In genomic region chr3:81293186-81293819, GRCm38 (mm10) we compare ENCODE assay signal across 29 mouse cellular contexts.
A peak's percentile ranks its signal among the peaks of the same experiment; 100 is the strongest.
DNase-seq lines count a peak whose midpoint lies in the region; ATAC-seq lines count a peak whose summit lies in the region.
"Had no signal": no experiment of that assay in that cellular context is flagged by ENCODE, and none has a peak within 500 bp of the region (broad histone marks: within the 10 kb centered on the region; RNA-seq: fewer than 3 reads in every experiment).

No protein-coding gene starts in this region.

- no peak overlapping the region for H3K4me3 ChIP-seq in kidney, embryonic 14.5 days (ENCODE audit: low read length)
- no peak overlapping the region for H3K4me3 ChIP-seq in limb, embryonic 10.5 days
- no peak overlapping the region for H3K4me3 ChIP-seq in forebrain, embryonic 13.5 days
- H3K4me3 ChIP-seq: forebrain, embryonic 10.5 days; gastrocnemius, adult 2 months; heart, embryonic 15.5 days; hindbrain, embryonic 13.5 days; layer of hippocampus, adult 2 months; midbrain, embryonic 10.5 days; myocyte; neural tube, embryonic 15.5 days had no signal

- no peak overlapping the region for H3K9ac ChIP-seq in kidney, embryonic 14.5 days (ENCODE audit: low read depth, low read length)
- no peak overlapping the region for H3K9ac ChIP-seq in forebrain, embryonic 13.5 days
- H3K9ac ChIP-seq: heart, embryonic 15.5 days; hindbrain, embryonic 13.5 days; liver, postnatal 0 days; neural tube, embryonic 15.5 days had no signal

- ATAC-seq in kidney, embryonic 14.5 days (ENCODE audit: low FRiP score, low TSS enrichment): peak; percentile 96
- ATAC-seq in forebrain, embryonic 13.5 days: no peak
- ATAC-seq: inflammation-experienced regulatory T-cells, adult 6 months; liver, postnatal 0 days; lung, postnatal 0 days; midbrain, embryonic 16.5 days had no signal

- H3K27ac ChIP-seq in kidney, embryonic 14.5 days (ENCODE audit: low read depth, low read length): no peak overlapping the region
- peak overlapping the region; percentile 34; the same call in 1 of the 2 replicates for H3K27ac ChIP-seq in limb, embryonic 10.5 days
- H3K27ac ChIP-seq in forebrain, embryonic 13.5 days: no peak overlapping the region
- H3K27ac ChIP-seq: forebrain, embryonic 10.5 days; gastrocnemius, adult 2 months; heart, embryonic 15.5 days; hindbrain, embryonic 13.5 days; layer of hippocampus, adult 2 months; macrophage; midbrain, embryonic 10.5 days; neural tube, embryonic 15.5 days had no signal

- no peak for DNase-seq in kidney, postnatal 36 days
- DNase-seq in ES-CJ7 (ENCODE audit: low read depth, low spot score): peak; percentile 9
- peak; percentile 47 for DNase-seq in ZHBTc4 (ENCODE audit: low read depth, low spot score)
- DNase-seq in limb, embryonic 10.5 days (ENCODE audit: low spot score): peak; percentile 32
- no peak for DNase-seq in thymus, adult 18-20 months
- DNase-seq: B cell, adult 2 months; cerebellum, adult 11-12 months; cerebellum, postnatal 10 days; gastrocnemius, adult 2 months; heart, postnatal 36 days; kidney, adult 18-20 months; layer of hippocampus, postnatal 36 days; liver, postnatal 0 days; right cerebral cortex, adult 18-20 months; right cerebral cortex, postnatal 4 days had no signal

- H3K4me2 ChIP-seq in kidney, embryonic 14.5 days (replicated peaks; ENCODE audit: low read depth, low read length): no peak overlapping the region
- no peak overlapping the region for H3K4me2 ChIP-seq in forebrain, embryonic 13.5 days
- H3K4me2 ChIP-seq: heart, embryonic 15.5 days; hindbrain, embryonic 13.5 days; neural tube, embryonic 15.5 days had no signal

- WGBS in kidney, embryonic 14.5 days: 13% methylated on average over 3 of the region's 3 CpGs
- 35% methylated on average over 3 of the region's 3 CpGs for WGBS in limb, embryonic 10.5 days
- WGBS in forebrain, embryonic 13.5 days: 84% methylated on average over 3 of the region's 3 CpGs

- no peaks in the 10 kb centered on the region for H3K27me3 ChIP-seq in kidney, embryonic 14.5 days (ENCODE audit: control insufficient read depth, insufficient read depth, low read length)
- H3K27me3 ChIP-seq in limb, embryonic 10.5 days (ENCODE audit: low read depth, poor library complexity, severe bottlenecking): no peaks in the 10 kb centered on the region
- no peaks in the 10 kb centered on the region for H3K27me3 ChIP-seq in forebrain, embryonic 13.5 days
- H3K27me3 ChIP-seq: CH12.LX; heart, embryonic 15.5 days; hindbrain, embryonic 13.5 days; neural tube, embryonic 15.5 days had no signal

- H3K36me3 ChIP-seq in kidney, embryonic 14.5 days (ENCODE audit: control insufficient read depth, insufficient read depth, low read length): no peaks in the 10 kb centered on the region
- H3K36me3 ChIP-seq in limb, embryonic 10.5 days: no peaks in the 10 kb centered on the region
- no peaks in the 10 kb centered on the region for H3K36me3 ChIP-seq in forebrain, embryonic 13.5 days (ENCODE audit: poor library complexity, severe bottlenecking)
- H3K36me3 ChIP-seq: forebrain, embryonic 10.5 days; heart, embryonic 15.5 days; hindbrain, embryonic 13.5 days; midbrain, embryonic 10.5 days; neural tube, embryonic 15.5 days had no signal

- no peaks in the 10 kb centered on the region for H3K9me3 ChIP-seq in kidney, embryonic 14.5 days (ENCODE audit: control insufficient read depth, low read length)
- H3K9me3 ChIP-seq in limb, embryonic 10.5 days (replicated peaks): no peaks in the 10 kb centered on the region
- H3K9me3 ChIP-seq in forebrain, embryonic 13.5 days (replicated peaks): no peaks in the 10 kb centered on the region
- H3K9me3 ChIP-seq: forebrain, embryonic 10.5 days; heart, embryonic 15.5 days; hindbrain, embryonic 13.5 days; midbrain, embryonic 10.5 days; neural tube, embryonic 15.5 days had no signal

- 0 out of 2 replicates have a peak, but pooled peaks cover 2% of the 10 kb centered on the region for H3K4me1 ChIP-seq in kidney, embryonic 14.5 days (ENCODE audit: control insufficient read depth, insufficient read depth, low read length)
- H3K4me1 ChIP-seq in limb, embryonic 10.5 days: peaks cover 21% of the 10 kb centered on the region
- no peaks in the 10 kb centered on the region for H3K4me1 ChIP-seq in forebrain, embryonic 13.5 days
- H3K4me1 ChIP-seq: forebrain, embryonic 10.5 days; heart, embryonic 15.5 days; hindbrain, embryonic 13.5 days; midbrain, embryonic 10.5 days; neural tube, embryonic 15.5 days had no signal

Comparison
In these comparisons a context has a peak if more than half of its experiments do, and no peak if none do; other contexts are left out.
1. DNase-seq: peak in ES-CJ7 (single experiment), ZHBTc4 (single experiment) and limb, embryonic 10.5 days (single experiment); none in kidney, postnatal 36 days (0 of 2) and thymus, adult 18-20 months (0 of 2).